Mouse (Mus musculus): ENCODE results near the gene Plekhm3.

The Plekhm3 gene

DNA sequence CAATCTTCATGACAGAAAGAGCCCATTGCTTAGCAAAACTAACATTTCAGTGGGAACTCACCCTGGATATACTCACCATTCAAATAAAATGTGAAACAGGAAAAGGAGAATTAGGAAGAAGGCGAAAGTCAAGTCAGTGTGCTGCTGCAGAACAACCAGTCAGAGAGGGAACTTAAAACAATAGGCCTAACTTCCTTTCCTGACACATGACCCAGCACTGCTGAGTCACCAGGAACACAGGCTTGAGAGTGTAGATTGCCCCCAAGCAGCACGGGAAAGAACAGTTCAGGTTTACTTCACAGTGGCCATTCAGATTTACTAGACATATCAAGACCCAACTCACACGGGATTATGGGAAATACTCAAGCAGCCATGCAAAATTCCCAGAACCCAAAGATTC is 80.3 kb downstream of the Plekhm3 start:
- DNase-seq (ENCODE audit: low read depth, low spot score), result peak; percentile 52

GRCm38 (mm10) chr1:64875712-64876111 is 80.9 kb downstream of the Plekhm3 start:
- DNase-seq (ENCODE audit: low read depth, low spot score), result no peak

GRCm38 (mm10) chr1:64875156-64875555 is 81.5 kb downstream of the Plekhm3 start:
- DNase-seq (ENCODE audit: low read depth, low spot score), result no peak

DNA sequence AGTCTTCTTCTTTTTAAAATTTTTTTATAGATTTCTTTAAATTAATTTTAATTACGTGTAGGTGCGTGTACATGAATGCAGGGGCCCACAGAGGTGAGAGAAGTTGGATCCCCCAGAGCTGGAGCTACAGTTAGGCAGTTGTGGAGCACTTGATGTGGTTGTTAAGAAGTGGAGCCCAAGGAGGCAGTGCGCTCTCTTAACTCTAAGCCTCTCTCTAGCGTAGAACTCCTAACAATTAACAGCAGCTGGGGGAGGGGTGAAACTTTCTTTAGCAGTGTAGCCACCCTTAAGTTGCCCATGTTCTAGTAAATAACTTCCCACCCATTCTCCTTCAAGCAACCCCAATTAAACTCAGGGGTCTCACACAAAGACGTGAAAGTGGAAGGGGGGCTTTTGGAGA is 84.7 kb downstream of the Plekhm3 start:
- DNase-seq (ENCODE audit: low read depth, low spot score), result no peak

DNA sequence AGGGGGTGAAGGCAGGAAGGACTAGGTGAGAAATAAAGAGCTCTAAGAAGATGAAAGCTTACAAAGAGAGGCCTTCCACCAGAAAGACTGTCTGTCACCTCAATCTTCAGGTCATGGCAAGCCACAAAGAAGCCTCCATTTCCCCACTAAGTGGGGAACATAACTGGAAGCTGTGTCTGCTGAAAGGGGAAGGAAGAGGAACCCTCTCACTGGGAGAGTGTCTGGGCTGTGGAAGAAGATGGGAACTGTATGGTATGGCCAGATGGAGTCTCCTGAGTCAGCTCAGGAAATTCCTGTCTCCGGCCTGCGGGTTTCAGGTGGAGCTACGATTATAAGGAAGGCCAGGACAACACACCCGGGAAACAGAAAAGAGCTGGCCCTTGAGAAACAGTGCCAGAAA is 88.9 kb downstream of the Plekhm3 start:
- no peak for DNase-seq (ENCODE audit: low read depth, low spot score)

DNA sequence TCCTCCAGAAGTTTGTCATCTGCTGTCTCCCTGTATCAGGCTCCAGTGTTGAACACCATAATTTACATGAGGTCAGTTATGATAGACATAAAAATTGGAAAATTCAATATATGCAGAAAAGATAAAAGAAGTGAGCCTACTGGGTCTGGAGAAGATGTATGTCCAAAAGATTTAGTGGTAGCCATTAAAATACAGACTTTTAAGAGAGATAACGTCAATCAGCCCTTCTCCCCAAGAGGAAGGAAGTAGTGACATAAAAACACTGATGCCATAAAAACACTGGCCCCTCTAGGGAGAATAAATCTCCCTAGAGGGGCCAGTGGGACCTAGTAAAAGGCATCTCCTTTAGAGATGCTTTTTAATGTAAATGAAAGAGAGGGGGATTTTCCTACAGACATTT is 90.5 kb downstream of the Plekhm3 start:
- DNase-seq (ENCODE audit: low read depth, low spot score), result no peak

DNA sequence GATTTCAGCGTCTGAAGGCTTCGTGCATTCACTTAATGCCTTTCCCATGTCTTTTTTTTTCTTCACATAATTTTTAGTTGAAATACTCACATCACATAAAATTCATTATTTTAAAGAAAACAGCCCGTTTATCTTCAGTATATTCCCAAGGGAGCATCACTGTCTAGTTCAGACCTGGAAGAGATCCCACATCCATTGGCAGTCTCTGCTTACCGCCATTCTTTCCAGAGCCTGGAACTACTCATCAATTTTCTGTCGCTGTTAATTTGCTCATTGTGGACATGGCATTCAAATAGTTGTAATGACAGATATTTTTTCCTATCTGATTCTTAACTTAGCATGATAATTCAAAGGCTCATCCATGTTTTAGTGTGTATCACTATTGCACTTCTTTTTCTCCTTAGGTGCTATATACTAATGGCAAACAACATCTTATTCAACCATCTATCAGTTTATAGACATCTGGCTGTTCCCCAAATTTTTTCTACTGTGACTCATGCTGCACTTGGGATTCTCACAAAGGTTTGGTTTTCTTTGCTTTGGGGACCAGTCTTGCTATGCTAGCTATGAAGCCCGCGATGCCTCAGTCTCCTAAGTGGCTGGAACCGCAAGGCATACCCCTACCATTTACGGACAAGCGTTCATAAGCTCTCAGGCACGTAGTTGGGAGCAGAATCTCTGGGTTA is 96.2 kb downstream of the Plekhm3 start:
- DNase-seq (ENCODE audit: low read depth, low spot score), result peak; percentile 37

DNA sequence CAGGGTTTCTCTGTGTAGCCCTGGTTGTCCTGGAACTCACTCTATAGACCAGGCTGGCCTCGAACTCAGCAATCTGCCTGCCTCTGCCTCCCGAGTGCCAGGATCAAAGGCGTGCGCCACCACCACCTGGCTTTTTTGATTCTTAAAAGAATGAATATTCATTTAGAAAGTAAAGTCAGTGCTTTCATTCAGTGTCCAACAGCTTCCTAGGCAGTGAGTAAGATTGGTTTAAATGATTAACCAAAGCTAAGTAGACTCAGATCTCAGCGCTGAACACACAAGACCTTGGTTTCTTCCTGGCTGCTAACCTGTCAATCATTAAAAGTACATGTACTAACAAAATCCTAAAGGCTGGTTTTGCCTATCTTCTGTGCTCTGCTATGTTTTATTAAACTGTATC is 96.8 kb downstream of the Plekhm3 start:
- no peak for DNase-seq (ENCODE audit: low read depth, low spot score)

DNA sequence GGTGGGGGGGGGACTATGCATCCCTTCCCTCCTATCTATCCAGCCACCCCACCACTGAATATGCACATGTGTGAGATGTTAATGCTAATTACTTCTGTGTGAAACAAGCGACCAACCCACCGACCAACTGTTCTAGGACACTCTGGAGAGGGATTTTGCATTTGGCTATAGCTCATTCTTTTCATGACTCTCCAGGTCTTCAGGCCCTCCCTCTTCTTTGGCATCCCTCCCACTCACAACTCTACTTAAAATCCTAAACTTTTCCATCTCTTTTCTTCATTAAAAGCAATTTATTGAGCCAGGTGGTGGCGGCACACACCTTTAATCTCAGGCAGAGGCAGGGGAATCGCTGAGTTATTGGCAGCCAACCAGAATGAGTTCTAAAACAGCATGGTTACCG is 101.8 kb downstream of the Plekhm3 start:
- DNase-seq (ENCODE audit: low read depth, low spot score), result peak; percentile 36

DNA sequence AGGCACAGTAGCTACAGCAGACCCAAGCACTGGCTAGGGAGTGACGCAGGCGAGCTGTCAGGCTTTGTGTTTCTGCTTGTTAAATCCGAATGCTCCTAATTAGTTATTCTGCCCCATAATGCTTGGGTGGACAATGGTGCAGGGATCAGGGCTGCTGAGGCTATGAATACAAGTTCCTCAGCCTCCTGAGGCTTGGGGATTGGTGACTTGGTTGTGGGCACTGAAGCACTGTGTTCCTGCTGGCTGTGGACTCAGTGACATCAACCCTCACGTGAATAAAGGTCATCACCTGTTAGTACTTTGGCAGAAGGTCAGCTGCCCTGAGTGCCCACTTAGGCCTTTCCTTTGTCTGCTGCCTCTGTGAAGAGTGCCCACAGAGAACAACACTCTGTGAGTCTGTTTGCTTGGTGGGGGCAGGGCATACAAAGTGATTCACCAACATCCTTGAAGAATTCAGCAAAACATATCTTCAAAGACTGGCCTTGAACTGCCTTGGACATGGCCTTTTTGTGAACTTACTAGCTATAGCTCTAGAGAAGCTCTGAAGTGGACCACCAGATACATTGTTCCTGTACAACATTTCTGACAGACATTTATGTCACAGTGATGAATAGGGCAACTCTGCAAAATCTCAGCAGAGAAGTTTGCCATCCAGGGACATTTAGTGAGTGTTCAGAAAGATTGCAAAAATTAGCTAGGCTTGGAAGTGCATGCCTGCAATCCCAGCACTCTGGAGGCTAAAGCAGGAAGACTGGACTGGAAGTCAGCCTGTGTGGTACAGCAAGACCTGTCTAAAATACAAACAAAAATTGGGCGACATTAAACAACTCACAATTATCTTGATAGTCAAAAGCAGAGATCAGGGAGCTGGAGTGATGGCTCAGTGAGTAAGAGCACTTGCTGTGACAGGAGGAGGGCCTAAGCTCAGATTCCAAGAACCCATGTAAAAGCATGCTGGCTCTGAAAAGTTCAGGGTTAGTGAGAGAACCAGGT is 102.6 kb downstream of the Plekhm3 start:
- peak; percentile 28 for DNase-seq (ENCODE audit: low read depth, low spot score)

GRCm38 (mm10) chr1:64853244-64853643 is 103.4 kb downstream of the Plekhm3 start:
- DNase-seq (ENCODE audit: low read depth, low spot score), result no peak

DNA sequence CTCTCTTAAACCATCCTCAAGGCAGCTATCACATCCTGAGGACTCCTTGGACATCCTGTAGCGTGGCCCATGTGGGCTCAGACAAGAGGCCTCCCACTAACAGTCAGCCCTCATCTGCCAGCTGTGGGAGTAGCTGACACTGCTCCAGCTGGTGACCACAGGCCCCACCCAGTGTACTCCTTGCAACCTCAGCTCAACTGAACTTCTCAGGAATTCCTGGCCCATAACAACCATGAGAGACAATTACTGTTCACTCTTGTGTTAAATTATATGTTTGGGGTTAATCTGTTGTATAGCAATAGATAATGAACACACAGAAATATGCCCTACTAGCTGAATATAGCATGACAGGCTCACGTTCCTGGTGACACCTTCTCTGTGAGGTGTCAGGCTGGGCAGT is 104.4 kb downstream of the Plekhm3 start:
- DNase-seq (ENCODE audit: low read depth, low spot score), result no peak

- DNase-seq (ENCODE audit: low read depth, low spot score), result no peak
These were observed 106.3 kb downstream of the Plekhm3 start for GRCm38 (mm10) chr1:64850345-64850744.

GRCm38 (mm10) chr1:64848996-64849395 is 107.6 kb downstream of the Plekhm3 start:
- DNase-seq (ENCODE audit: low read depth, low spot score), result no peak

DNA sequence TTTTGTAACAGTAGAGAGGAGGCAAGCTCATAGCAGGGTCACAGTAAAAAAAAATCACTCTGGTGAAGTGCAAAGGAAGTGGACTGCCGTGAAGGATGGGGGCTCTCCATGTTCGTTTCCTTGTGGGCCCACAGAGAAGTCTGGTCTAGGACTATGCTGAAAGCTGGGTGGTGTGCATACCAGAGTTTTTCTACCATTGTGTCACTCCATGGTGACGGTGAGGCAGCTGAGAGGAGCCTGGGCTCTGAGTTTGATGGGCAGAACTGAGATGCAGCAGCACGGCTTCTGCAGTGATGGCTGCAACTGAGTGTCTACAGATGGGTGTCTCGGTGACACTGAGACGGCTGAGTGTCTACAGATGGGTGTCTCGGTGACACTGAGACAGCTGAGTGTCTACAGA is 108.5 kb downstream of the Plekhm3 start:
- DNase-seq (ENCODE audit: low read depth, low spot score), result no peak

DNA sequence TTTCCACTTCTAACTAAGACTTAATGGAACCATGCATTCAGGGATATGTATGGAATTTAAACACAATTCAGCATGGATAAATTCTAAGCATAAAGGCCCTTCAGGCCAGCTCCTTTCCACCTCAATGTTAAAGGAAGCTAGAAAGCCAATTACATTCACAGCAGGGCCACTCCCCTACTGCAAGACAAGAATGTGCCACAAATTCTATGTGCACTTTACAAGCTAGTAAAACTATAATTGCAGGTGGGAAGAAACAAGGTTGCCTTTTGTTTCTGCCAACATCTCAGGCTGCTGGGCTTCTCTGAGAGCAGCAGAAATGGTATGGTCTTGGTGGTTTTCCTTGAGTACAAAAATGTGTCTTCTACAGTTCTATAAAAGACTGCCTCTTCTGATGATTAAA is 109.1 kb downstream of the Plekhm3 start:
- DNase-seq (ENCODE audit: low read depth, low spot score), result no peak

DNA sequence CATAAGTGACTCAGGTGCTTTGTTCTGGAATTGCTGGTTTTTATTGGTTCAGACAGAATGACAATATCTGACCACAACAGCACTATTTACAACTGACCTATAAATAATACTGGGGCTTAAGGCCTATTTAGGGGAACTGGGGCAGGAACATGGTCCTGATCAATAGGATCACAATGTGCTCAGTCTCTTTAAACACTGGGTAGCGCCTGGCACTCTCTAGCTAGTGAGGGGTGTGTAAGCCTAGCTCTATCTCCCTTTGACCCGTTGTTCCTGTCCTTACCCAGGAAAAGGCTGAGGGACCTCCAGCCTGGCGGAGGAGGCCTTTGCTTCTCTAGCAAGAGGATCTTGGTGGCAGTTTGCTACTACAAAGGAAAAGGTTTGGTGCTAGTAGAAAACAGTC is 111.6 kb downstream of the Plekhm3 start:
- no peak for DNase-seq (ENCODE audit: low read depth, low spot score)

- DNase-seq (ENCODE audit: low read depth, low spot score), result no peak
These were observed 112.6 kb downstream of the Plekhm3 start for GRCm38 (mm10) chr1:64843900-64844616.

DNA sequence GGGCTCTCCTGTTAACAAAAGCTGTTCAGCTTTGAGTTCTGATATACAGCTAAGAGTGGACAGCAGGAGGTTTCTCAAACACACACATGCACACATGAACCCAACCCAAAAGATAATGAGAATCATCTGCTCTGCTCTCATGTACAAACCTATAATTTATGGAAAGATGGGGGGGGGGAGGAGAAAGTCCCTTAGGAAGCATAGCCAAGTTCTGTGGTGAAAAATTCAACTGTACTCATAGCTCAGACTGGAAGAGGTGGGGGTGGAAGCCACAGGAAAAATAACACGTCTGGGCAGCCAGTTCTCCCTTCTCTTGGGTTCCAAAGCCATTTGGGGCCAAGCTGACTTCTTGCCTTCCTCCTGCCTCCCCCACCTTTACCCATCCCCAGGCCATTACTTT is 115.7 kb downstream of the Plekhm3 start:
- no peak for DNase-seq (ENCODE audit: low read depth, low spot score)

GRCm38 (mm10) chr1:64836584-64836983 is 120.0 kb downstream of the Plekhm3 start:
- DNase-seq (ENCODE audit: low read depth, low spot score), result no peak

GRCm38 (mm10) chr1:64836114-64836513 is 120.5 kb downstream of the Plekhm3 start:
- DNase-seq (ENCODE audit: low read depth, low spot score), result no peak

DNA sequence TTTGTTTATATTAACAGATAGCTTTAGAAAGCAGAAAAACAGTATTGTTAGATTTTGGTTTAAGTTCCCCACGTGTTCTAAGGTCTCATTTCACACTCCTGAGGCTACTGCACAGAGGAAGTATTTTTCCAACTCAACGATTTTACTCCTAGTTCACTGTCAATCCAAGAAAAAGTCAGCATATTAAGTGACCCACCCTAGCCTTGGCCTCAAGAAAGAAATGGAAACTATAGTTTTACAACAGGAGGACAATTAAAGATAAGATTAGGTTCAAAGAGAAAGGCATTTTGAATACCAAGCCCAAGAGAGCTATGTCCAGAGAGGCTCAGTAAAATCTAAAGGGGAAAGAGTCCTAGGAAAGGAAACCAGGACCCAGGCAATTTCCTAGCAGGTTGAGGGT is 125.1 kb downstream of the Plekhm3 start:
- no peak for DNase-seq (ENCODE audit: low read depth, low spot score)

All from brain, adult 2 months (tissue).